Mouse (Mus musculus): ENCODE results near the gene Tcf15.

DNA sequence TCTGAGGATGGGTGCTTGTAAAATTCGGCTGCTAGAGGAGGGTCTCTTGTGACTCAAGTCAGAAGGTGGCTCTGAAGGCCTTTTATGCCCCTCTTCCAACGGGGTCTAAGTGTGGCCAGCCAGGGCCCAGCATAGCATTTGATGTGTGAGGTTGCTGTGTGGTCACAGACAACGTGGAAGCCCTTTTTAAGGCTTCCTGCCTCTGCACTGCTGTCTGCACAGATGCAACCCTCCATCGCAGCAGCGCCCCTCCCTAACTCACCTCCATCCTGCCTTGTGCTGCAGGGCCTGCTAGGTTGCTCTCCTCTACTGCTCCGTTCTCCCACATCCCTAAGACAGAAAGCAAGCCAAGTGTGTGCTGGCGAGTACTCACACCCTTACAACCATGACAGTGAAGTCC, 46.8 kb downstream of the Tcf15 start:
- TF ChIP-seq POLR2A (IDR thresholded peaks at IDR 0.05; ENCODE audit: borderline replicate concordance, extremely low read depth, low read depth, low read length): no peak
- no peak for TF ChIP-seq CTCF (IDR thresholded peaks at IDR 0.05; ENCODE audit: insufficient read depth, low read length)
